Mouse (Mus musculus) right cerebral cortex, adult 18-20 months (tissue): ENCODE measurements around the gene Syt7.
A peak's percentile ranks its signal among the peaks of the same experiment; 100 is the strongest.

Experiments
- DNase-seq: peaks from one replicate; pipeline ENCODE4 v3.0.0; 2022; ENCODE audit warnings: mixed read lengths

Syt7 gene

DNA sequence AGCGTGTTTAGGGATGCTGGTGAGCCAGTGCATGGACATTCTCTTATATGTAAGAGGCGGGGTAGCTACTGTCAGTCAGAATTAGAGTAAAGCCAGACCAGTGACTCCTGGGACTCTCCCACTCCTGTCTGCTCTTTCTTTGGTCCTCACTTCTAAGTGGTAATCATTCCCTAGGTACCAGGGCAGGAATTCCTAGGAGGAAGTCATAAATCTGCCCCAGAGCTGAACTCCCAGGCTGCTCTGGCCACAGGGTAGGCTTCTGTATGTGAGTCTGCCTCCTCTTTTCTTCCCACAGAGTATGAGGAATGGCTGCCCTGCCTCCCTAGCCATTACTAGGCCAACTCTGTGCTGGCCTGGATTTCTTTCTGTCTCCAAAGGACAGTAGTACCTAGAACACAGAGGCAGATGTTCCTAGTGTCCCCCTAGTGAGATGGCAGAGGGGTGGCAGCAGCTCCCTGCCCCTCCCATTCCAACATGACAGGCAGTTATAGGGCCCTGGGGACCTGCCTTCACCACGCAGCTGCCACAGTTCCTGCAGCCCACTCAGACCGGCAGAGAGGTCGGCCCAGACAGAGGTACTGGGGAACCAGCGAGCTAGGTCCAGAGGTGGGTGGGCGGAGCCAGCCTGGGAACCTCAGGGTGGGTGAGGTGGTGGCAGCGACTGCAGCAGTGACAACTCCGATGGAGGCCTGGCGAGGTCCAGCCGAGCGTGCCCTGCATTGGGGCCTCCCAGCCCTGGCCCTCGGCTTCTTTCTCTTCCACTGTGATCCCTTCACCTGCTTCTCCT is 36.8 kb downstream of the Syt7 start:
- no peak for DNase-seq

DNA sequence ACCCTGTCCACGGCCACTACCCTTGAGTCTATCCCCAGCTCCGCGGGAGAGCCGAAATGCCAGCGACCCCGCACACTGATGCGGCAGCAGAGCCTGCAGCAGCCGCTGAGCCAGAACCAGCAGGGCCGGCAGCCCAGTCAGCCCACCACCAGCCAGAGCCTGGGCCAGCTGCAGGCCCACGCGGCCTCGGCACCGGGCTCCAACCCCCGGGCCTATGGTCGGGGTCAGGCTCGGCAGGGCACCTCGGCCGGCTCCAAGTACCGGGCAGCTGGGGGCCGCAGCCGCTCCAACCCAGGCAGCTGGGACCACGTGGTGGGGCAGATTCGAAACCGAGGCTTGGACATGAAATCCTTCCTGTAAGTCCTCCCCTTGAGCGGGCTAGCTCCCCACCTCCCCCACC is 37.4 kb downstream of the Syt7 start:
- no peak for DNase-seq

DNA sequence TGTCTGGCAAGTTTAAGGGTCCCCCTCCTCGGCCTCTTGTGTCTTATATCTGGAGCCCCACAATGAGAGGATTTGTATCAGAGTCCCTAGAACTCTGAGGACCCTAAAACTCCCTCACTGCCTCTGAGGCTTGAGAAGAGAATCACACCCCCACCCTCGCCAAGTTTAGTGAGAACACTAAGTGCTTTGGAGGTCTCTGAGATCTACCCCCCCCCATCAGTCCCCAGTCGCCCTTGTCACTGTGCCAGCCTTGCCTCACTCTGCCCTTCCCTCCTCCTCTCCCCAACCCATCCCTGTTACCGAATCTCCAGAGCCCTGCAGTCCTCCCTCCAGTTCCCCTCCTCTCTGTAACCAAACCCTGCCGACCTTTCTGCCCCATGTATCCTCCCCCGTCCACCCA is 37.9 kb downstream of the Syt7 start:
- DNase-seq = no peak

DNA sequence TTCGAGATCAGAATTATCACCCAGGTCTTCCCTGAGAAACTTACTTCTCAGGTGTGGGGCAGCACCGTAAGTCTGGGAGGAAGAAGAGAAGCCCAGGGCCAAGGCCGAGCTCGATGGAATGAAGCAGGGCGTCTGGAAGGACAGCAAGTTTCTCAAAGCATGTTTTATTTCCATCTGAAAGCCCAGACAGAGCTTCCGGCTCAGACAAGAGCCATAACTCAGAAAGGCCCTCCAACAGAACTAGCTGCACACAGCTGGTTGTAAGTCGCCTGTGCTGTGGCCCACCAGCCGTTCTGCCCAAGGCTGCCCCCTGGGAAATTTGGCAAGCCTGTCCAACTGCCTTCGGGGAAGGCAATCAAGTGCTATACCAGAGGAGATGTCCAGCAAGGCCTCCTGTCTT is 38.5 kb downstream of the Syt7 start:
- DNase-seq = no peak

DNA sequence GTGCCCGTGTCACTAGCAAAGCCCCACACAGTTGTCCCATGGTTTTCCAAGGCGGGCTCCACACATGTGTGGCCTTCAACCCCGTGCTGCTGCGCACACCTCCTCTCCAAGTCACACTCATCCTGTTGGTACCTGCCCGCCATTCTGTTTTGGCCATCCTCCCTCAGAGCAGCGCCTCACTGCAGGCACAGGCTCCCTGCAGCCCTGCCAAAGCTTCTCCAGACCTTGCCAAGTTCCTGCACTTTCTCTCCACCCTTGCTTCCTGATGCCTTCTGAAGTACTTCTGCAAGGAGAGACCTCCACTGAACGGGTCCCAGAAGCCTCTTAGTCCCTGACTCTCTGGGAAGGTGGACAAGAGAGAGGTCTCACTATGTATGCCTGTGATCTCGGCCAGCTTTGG is 40.5 kb downstream of the Syt7 start:
- no peak for DNase-seq

DNA sequence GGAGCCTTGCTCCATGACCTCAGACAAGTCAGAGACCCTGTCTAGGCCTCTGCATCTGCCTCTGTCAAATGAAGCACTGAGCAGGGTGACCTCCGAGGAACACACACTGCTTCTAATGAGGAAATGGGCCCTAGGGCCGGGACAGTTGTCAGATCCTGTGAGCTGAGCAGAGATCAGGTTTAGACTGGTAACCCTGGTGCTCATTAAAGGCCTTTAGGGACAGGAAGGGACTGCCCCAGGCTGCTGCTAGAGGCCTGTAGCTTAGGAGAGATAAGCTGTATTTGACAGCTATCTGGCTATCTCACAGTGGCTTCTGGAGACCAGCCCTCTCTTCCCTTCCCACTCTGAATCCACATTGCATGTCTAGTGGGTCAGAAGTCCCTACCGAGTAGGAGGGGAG is 42.5 kb downstream of the Syt7 start:
- DNase-seq = no peak

DNA sequence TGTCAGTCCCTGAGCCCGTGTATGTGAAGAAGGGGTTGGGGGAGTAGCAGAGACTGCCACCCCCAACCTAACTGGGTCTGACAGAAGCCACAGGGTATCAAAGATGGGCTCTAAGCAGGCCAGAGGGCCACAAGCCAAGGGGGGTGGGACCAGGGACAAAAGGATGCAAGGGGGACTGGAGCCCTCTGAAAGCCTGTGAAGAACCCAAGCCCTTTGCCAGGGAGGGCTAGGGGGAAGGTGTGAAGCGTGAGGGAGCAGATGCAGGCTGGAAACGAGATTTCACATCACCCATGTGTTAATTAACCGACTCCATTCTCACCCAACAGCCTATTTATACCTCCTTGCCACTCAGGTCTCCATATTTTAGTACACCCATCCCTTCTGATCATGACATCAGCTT is 43.0 kb downstream of the Syt7 start:
- DNase-seq = no peak

DNA sequence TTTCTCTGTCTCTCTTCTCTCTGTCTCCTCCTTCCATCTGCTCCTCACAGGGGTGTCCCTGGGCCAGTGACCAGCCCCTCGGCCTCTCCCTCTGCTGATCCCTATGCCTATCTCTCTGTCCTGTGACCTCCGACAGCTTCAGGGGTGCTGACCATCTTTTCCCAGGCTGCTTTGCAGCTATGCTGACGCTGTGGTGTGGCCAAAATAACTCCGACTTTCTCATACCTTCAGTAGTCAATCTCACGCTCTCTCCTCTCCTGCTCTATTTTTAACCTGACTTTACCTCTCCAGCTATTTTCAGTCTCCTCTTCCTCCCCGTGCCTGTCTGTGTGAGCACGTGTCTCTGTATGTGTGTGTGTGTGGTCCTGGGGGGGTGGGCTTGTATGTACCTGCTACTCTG is 44.3 kb downstream of the Syt7 start:
- no peak for DNase-seq

DNA sequence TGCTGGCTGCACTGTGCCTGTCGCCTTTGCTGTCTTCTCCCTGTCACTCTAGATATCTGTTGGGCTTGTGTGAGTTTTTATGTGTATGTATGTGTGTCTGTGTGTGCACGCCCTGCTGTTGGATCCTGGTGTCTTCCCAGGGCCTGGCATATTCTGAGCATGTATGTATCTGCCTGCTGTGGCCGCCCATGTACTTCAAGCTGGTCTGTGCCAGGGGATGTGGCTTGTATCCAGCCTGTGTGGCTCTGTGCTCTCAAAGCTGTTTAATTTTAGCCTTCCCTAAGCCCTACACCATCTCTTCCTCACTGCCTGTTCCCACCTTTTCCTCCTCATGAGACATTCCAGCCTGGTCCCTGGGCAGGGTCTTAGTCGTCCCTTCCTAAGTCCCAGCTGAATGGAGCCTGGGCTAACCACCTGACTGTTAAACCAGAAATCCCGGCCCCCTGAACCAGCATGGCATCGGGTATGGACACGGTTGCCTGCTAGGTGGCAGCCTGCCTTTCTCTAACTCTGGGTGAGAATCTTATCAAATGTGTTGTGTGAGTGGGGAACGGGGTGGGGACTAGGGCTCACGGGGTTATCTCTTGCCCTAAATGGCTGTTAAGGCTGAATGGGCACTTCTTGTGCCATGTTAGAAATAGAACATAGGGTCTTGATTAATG is 45.1 kb downstream of the Syt7 start:
- DNase-seq = peak; percentile 56

DNA sequence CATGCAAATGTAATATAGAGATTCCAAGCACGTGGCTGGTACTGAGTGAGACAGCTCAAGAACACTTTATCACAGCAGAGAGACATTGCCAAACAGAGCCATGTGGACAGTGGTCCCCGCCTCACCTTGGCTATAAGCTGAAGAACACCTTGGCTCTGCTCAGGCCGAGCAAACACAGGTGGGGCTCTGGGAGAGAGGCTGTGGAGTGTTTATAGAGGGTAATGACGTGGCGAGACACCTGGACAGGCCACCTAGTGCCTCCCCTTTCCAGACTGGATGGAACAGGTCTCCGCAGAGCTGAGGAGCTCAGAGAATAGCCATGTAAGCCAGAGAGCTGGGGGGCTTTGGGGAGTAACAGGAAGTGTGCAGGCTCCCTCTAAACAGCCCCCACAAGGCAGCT is 46.0 kb downstream of the Syt7 start:
- no peak for DNase-seq

DNA sequence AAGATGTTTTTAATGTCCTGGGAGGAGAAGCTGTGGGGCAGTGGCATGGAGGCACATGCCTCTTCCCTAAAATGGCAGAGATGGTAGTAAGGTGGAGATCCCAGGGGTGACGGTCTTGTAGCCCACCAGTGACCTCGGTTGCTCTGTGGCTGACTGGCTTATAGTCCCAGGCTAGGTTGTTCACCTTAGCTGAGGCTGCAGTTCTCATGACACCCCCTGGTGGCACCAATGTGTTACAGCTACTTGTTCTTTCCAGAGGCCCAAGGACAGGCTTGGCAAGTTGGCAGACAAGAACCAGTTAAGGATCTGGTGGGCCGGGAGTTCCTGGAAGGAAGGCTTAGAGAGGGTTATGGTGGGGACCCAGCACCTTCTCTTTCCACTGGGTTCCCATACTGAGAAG is 47.0 kb downstream of the Syt7 start:
- DNase-seq = peak; percentile 74

DNA sequence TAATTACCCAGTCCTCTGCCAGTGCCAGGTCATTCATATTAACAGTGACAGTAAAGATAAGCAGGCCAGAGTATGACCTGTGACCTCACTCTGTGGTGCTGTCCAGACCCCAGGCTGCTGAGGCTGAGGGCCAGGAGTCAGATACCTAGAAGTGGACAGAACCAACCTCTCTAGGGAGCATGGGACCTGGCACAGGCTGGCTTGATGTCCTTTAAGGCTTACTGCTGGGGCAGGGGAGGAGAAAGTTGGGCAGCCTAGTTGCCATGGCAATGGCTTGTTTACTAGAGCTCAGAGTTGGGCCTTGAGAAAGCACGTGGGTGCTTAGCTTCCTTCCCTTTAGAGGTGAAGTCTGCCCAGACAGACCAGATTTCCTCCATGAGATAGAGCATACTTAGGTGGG is 47.8 kb downstream of the Syt7 start:
- no peak for DNase-seq

DNA sequence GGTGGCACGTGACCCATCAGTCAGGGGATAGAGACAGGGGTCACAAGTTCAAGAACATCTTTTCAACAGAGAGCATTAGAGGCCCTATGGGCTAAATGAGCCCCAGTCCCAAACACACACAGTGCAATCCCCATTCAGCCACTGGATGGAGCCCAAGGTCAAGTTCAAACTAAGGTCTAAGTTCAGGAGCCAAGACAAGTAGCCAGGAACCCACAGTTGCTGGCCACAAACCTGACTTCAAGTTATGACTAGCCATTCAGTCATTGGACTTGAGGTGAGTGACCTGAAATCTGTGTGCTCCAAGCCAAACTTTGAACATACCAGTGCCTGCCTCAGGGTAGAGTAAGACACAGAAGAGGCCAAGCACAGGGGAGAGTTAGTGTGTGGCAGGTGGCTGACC is 48.6 kb downstream of the Syt7 start:
- DNase-seq = no peak

DNA sequence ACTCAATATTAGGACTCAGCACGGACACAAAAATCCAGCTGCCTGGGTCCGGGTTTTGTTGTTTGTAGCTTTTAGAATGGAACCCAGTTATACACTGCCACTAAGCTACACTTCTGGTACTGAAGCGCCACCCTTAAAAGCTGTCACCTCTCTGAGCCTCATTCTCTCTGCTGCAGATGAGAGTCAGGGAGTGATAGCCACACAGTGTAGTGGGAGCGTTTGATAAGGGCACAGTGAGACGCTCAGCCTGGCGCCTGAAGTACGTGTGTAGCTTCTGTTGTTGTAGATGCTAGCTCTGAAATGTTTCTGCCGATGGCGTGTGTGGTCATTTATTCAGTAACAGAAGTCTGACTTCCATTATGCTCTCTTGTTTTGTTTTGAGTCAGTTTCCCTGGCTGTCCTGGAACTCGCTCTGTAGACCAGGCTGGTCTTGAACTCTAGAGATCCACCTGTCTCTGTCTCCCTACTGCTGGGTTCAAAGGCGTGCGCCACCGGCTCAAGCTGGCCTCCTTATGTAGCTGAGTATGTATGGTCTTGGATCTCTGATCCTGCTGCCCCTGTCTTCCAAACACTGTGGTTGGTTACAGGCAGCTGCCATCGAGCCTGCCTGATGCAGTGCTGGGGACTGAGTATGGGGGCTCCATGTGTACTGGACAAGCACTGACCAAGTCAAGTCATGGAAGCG is 55.9 kb downstream of the Syt7 start:
- DNase-seq = no peak

DNA sequence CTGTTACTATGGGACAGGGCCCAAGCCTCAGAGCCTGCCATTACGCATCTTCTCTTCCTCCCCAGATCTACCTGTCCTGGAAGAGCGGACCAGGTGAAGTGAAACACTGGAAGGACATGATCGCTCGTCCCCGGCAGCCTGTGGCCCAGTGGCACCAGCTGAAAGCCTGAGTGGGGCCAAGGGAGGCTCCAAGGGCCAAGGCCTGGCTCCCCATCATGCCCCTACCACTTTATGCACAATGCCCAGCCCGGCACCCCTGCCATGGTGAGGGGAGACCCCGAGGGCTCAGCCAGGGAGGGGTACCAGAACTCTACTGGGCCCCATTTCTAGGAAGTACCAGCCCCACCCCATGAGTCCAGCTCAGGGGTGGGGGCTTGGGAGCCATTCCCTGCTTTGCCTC is 59.4 kb downstream of the Syt7 start:
- DNase-seq = no peak

DNA sequence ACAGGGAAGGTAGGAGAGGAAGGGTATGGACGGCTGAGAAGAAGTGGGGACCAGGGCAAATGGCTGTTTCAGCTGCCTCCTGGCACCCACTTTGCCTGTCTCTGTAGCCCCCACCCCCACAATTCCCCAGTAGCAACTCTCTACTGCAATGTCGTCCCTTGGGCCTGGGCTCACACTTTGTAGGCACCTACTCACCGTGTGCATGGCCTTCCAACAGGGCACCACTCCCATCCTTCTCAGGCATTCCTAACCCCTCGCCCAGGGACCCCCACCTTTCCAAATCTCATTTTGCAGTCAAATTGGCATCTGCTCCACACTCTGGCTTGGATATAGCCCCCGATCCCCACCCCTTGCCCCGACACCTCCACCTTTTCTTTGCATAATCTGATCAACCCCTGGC is 60.3 kb downstream of the Syt7 start:
- DNase-seq = no peak

DNA sequence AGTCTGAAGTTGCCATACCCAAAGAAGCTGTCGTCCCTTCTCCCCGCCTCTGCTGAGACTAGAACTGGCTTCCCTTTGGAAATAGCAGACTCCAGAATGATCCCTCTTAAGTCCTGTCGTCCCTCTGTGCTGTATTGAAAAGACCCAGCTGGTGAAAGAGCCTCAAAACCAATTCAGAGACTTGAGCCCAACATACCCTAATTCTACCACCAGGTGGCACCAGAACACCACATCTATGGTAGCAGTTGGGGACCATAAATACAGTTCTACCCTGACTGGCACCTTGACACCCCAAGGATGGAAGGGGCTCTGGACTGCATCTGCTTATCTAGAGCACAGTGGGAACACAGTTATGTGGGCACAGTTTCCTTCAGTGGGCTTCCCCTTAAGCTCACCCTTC is 60.8 kb downstream of the Syt7 start:
- peak; percentile 75 for DNase-seq

DNA sequence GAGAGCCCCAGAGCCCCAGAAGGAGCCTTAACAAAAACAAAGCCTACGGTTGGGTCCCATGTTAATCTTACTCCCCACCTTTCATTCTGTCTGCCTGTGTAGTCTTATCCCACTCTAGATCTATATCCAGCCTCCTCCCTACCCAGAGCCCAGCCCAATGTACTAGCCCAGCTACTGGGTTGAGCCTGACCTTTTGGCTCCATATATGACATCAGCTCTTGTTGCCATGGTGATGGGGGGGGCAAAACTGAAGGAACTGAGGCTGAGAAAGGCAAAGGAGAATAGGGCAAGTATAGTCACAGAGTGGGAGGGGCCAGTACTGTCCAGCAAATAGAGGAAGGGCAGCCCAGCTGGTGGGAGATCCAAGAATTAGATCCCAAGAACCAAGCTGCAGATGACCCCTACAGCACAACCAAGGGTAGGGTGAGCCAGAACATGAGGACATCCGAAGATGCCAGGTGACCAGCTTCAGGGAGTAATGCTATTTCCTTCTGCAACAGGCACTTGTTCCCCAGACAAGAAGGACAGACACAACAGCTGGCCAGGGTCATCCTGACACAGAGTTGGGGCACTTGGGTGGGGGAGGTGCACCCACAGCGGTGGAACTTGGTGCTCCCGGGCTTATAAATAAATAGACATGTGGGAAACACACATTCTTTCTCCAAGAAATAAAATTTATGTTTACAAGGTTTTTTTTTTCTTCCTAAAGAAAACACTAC is 66.0 kb downstream of the Syt7 start:
- no peak for DNase-seq

DNA sequence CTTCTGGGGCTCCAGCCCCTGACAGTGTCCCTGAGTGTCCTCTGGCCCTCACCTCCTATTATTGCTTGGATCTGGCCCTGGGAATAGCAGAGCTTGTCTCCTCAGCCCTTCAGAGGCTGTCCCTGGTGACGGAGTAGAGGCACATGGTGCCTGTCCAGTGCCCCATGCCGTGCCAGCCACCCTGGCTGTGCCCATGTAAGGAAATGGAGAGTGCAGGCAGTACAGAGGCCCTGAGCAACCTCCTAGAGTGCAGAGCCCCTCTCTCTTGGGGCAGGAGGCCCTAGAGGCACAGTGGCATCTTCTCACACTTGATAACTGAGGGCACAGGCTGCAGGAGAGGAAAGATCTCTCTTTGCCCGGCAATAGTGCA is 66.5 kb downstream of the Syt7 start:
- DNase-seq = no peak

DNA sequence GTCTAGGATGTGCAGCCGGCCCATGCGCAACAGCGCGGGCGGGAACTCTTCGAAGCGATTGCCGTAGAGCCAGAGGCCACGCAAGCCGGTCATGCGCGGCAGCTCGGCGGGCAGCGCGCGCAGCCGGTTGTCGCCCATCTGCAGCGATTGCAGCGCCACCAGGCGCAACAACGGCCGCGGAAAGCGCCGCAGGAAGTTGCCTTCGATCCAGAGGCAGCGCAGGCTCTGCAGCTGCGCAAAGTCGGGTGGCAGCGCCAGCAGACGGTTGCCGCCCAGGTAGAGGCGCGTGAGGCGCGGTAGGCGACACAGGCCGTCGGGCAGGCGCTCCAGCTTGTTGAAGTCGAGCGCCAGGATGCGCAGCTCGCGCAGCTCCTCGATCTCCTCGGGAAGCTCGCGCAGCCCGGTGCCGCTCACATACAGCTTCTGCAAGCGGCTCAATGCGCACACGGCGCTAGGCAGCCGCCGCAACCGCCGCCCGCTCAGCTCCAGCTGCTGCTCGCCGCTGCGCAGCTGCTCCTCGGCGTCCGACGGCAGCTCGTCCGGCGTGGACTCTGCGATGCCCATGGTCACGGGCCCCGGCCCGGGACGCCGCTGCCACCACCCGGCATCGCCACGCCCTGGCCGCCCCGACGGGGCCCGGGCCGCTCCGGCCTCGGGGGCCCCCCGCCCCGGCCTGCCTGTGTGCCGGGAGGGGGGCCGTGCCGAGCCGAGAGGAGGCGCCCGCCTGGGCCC is 68.0 kb downstream of the Syt7 start, which contains the start of gene Lrrc10b:
Gene Lrrc10b, minus strand, starts transcription at position 722 of the 732 bp plus-strand sequence.
- DNase-seq = peak; percentile 69

DNA sequence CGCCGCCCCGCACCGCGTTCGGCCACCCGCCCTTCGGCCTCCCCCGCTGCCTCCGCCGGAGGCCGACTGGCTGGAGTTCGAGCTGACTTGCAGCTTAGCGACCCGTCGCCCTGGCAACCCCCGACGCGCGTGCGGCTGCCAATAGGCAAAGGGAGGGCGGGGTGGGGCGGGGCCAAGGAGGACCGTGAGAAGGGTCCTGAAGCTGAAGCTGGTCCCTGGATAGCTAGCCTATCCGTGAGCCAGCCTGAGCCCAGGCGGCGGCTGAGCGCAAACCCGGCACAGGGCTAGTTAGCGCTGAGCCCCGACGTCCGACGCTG is 68.6 kb downstream of the Syt7 start:
- DNase-seq = no peak

DNA sequence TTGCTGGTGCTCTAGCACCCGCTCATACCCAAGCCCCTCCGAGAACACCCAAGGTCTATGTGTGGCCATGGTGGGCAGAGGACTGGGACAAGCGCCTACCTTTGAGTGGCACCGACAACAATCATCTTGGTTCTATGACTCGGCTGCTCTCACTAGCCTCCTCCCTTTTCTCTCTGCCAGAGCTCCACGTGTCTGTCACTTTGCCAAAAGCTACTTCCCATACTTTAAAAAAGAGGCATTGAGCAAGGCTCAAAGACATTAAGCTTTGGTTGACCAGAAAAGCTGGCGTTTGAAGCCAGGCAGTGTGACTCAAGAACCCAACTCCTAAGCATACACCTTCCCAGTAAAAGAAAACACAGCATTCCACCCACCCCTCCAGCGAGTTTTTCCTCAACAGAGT is 69.2 kb downstream of the Syt7 start:
- DNase-seq = peak; percentile 60

DNA sequence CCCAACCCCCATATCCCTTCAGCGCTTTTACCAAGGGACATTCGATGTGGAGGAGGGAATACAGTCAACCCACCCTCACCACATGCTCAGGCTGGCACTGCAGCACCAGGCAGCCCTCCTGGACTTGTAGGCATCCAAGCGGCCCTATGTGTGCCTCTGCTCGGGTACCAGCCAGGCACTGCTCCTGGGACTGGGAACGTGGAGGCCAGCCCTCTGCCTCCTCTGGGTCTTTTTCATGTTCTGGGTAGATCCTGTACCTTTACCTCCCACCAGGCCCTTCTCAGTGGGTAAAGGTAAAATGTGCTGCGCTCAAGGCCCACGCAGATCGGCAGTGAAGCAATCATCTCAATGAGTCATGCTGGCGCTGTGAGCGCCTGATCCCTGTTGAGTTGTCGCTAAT is 71.0 kb downstream of the Syt7 start:
- DNase-seq = peak; percentile 68
